Mouse (Mus musculus) heart, adult 2 months (tissue): Measurements from ENCODE around the gene Hcrt.

Experiments used
- CTCF ChIP-seq: fragments of 200-600 bp; IDR thresholded peaks from 2 replicates; pipeline ENCODE4 v1.8.1; 2022; ENCODE audit warnings: antibody characterized with exemption, mild to moderate bottlenecking, moderate library complexity
- EP300 ChIP-seq: fragments of 200-500 bp; IDR thresholded peaks from 2 replicates; pipeline ENCODE4 v1.6.1; 2011; ENCODE audit warnings: low read depth, low read length, control low read depth; ENCODE audit not compliant: insufficient read depth

GRCm38 (mm10) chr11:100747114-100747513 is 15.6 kb downstream of the Hcrt start:
- TF ChIP-seq EP300, result no peak
- TF ChIP-seq CTCF, result no peak
